Mouse (Mus musculus): Measurements from ENCODE around the gene Cfap46.

GRCm38 (mm10) chr7:139622568-139622967 is 61.0 kb downstream of the Cfap46 start:
- no peak for TF ChIP-seq CTCF (conservative IDR thresholded peaks at IDR 0.05; ENCODE audit: insufficient read depth, insufficient read length, low read depth, low read length)
- TF ChIP-seq POLR2A (IDR thresholded peaks at IDR 0.05; ENCODE audit: low read depth, low read length): no peak
